Mouse (Mus musculus) bone marrow, adult 2 months (tissue): Measurements from ENCODE around the gene Wee2. TPM values are rescaled to one million over a fixed set of nuclear protein-coding genes. Genes with fewer than 3 reads are reported as not detected.

Experiments used
- H3K27ac ChIP-seq: fragments of 200-500 bp; 2 replicates; pipeline ENCODE4 v1.5.1; 2012; ENCODE audit warnings: low read depth, mild to moderate bottlenecking, control low read depth, inconsistent platforms, low read length; ENCODE audit not compliant: control insufficient read depth, poor library complexity, insufficient read depth
- H3K4me1 ChIP-seq: fragments of 200-500 bp; 2 replicates; pipeline ENCODE4 v1.6.1; 2011; ENCODE audit warnings: low read length; ENCODE audit not compliant: control insufficient read depth, insufficient read depth
- H3K4me3 ChIP-seq: fragments of 200-500 bp; replicated peaks from 2 replicates; pipeline ENCODE3; 2011; ENCODE audit warnings: mild to moderate bottlenecking, low read depth, low read length, control low read depth; ENCODE audit not compliant: control insufficient read depth
- CTCF ChIP-seq: fragments of 200-500 bp; IDR thresholded peaks from 2 replicates; pipeline ENCODE4 v1.5.1; 2011; ENCODE audit warnings: low read length, control low read depth; ENCODE audit not compliant: control insufficient read depth, insufficient read depth
- POLR2A ChIP-seq: fragments of 200-500 bp; IDR thresholded peaks from 2 replicates; pipeline ENCODE4 v1.6.1; 2011; ENCODE audit warnings: low read depth, mild to moderate bottlenecking, control low read depth, low read length, borderline replicate concordance; ENCODE audit not compliant: control insufficient read depth
- WGBS: fragments of 180-500 bp; shearing (Covaris S2); methylation state at CpG from one replicate; pipeline ENCODE4 v1.1.7; 2018; 5-methylcytosine and 5-hydroxymethylcytosine counted together
- polyA plus RNA-seq: library from polyadenylated mRNA; stranded (reverse); fragments of >200 nt; gene quantifications from 2 replicates; pipeline ENCODE4 v1.2.4, GENCODE M21; 2011; ENCODE audit warnings: low replicate concordance; ENCODE audit not compliant: missing spikeins, insufficient read depth, insufficient read length

Gene Wee2
- polyA plus RNA-seq, 1 experiment = not detected

DNA sequence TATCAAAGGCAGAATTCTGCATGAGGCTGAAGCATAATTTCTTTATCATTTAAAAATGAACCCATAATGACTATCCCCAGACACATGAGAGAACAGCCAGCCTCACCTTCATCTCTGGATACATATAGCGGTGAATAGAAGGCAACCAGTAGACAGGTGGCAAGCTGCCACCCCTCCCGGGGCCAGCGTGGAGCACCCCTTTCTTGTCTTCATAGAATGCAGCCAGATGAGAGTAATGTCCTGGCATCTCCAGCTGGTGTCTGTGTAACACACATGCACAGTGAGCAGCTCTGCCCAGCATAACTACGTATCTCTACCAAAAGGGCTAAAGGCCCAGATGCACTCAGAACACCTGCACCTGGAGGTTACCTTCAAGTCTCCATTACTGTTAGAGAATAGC, 20.5 kb upstream of the Wee2 start:
- 93% methylated on average over 4 of the region's 4 CpGs for WGBS
- Histone ChIP-seq H3K4me1 (no peaks in the 10 kb centered on the region; the same call in 1 of the 2 replicates), H3K4me3 (no peak overlapping the region), H3K27ac (no peak overlapping the region)
- no peak for TF ChIP-seq POLR2A
- no peak for TF ChIP-seq CTCF

- Histone ChIP-seq H3K4me3 (no peak overlapping the region), H3K4me1 (no peaks in the 10 kb centered on the region; the same call in 1 of the 2 replicates), H3K27ac (no peak overlapping the region)
- TF ChIP-seq CTCF (no peak), POLR2A (no peak)
- WGBS = 84% methylated on average over 6 of the region's 6 CpGs
Measured at GRCm38 (mm10) chr6:40421099-40421498, 17.8 kb upstream of the Wee2 start.

DNA sequence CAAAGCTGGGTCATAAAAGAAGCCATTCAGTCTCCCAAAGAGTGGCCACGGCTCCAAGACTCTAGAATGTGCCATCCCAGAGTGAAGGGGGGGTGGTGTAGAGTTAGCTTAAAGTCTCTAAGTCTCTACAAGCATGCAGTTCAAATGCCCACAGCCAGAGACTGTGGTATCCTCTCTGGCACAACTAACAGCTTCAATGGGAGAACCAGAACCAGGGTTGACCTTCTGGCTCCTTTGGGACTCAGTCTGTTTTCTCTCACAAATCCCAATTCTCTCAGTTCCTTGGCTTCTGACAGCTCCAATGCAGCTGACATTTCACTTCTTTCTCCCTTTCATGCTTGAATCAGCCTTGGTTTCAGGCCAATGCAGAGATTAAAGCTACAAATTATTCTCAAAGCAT, 15.9 kb upstream of the Wee2 start:
- Histone ChIP-seq H3K4me1 (no peaks in the 10 kb centered on the region; the same call in 1 of the 2 replicates), H3K4me3 (no peak overlapping the region), H3K27ac (no peak overlapping the region)
- TF ChIP-seq CTCF = no peak
- TF ChIP-seq POLR2A = no peak
- WGBS = 81% methylated on average over 1 of the region's 1 CpGs

GRCm38 (mm10) chr6:40423774-40424173, 15.1 kb upstream of the Wee2 start:
- no peak overlapping the region for H3K4me3 ChIP-seq
- TF ChIP-seq POLR2A = no peak
- TF ChIP-seq CTCF = peak; percentile 67
- H3K4me1 ChIP-seq = no peaks in the 10 kb centered on the region; the same call in 1 of the 2 replicates
- 53% methylated on average over 1 of the region's 1 CpGs for WGBS
- H3K27ac ChIP-seq = no peak overlapping the region

DNA sequence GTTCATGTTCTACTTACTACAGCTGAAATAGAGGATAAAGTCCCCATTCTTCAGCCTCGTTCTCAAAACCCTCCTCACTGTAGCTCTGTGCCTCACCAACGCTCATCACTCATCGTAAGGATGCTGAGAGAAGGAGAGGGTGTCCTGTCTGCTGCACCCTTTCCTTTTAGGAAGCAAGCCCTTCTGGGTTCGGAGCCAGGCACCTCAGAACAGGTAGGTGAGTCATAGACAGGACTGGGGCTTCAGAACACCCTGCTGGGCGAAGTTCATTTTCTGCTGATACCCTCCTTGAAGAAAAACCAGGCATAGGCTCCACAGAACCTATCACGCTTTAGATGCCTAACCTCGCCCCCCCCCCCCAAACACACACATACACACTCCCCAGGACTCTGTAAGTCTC, 11.4 kb upstream of the Wee2 start:
- H3K27ac ChIP-seq = no peak overlapping the region
- H3K4me1 ChIP-seq = peaks cover 5% of the 10 kb centered on the region
- no peak for TF ChIP-seq CTCF
- TF ChIP-seq POLR2A = no peak
- no peak overlapping the region for H3K4me3 ChIP-seq
- 80% methylated on average over 7 of the region's 7 CpGs for WGBS

GRCm38 (mm10) chr6:40428696-40429095, 10.2 kb upstream of the Wee2 start:
- WGBS = 58% methylated on average over 3 of the region's 3 CpGs
- no peak overlapping the region for H3K27ac ChIP-seq
- H3K4me3 ChIP-seq = no peak overlapping the region
- TF ChIP-seq POLR2A = no peak
- TF ChIP-seq CTCF = no peak
- H3K4me1 ChIP-seq = peaks cover 8% of the 10 kb centered on the region

DNA sequence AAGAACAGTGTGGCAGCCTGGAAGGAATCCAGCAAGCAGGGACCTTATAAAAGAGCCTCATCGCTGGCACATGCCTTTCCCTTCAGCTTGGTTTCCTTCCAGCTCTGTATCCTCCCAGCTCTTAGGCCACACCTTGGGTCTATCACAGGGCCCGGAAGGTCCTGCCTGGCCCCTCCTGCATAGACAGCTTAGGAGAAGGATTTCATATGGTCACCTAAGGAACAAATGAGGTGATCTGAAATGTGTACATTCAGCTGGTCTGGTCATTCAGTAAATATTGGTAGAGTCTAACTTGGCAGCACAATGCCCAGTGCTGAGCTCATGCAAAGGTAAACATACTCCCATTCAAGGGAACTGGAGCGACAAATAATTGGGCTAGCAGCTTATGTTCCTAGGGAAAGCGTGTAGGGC, 9.4 kb upstream of the Wee2 start:
- peaks cover 9% of the 10 kb centered on the region for H3K4me1 ChIP-seq
- 81% methylated on average over 4 of the region's 4 CpGs for WGBS
- TF ChIP-seq POLR2A (no peak), CTCF (no peak)
- no peak overlapping the region for H3K4me3 ChIP-seq
- H3K27ac ChIP-seq = no peak overlapping the region

- peaks cover 9% of the 10 kb centered on the region for H3K4me1 ChIP-seq
Measured at GRCm38 (mm10) chr6:40430251-40430650, 8.6 kb upstream of the Wee2 start.

GRCm38 (mm10) chr6:40430878-40431277, 8.0 kb upstream of the Wee2 start:
- Histone ChIP-seq H3K4me1 (peaks cover 9% of the 10 kb centered on the region), H3K27ac (no peak overlapping the region), H3K4me3 (no peak overlapping the region)
- TF ChIP-seq CTCF (no peak), POLR2A (no peak)
- WGBS = 46% methylated on average over 3 of the region's 3 CpGs

More at GRCm38 (mm10) chr6:40430251-40430650, 8.6 kb upstream of the Wee2 start:
- Histone ChIP-seq H3K27ac (no peak overlapping the region), H3K4me3 (no peak overlapping the region)
- WGBS = 52% methylated on average over 3 of the region's 3 CpGs
- TF ChIP-seq CTCF (no peak), POLR2A (no peak)
